Mouse (Mus musculus): Measurements from ENCODE around the gene Aldh1a2. TPM values are rescaled to one million over a fixed set of nuclear protein-coding genes. Genes with fewer than 3 reads are reported as not detected.

The Aldh1a2 gene
- total and polyA plus RNA-seq, 3 experiments: not detected

- TF ChIP-seq TAL1 (conservative IDR thresholded peaks at IDR 0.05; ENCODE audit: low read depth, low read length): no peak
- no peak for TF ChIP-seq POLR2AphosphoS5 (IDR thresholded peaks at IDR 0.05; ENCODE audit: insufficient replicate concordance, low read depth, low read length)
- TF ChIP-seq GATA1 (IDR thresholded peaks at IDR 0.05; ENCODE audit: borderline replicate concordance, low read length): no peak
- TF ChIP-seq CTCF (IDR thresholded peaks at IDR 0.05; ENCODE audit: low read depth, low read length): no peak
- no peak for TF ChIP-seq GATA2 (IDR thresholded peaks at IDR 0.05; ENCODE audit: borderline replicate concordance, low read depth, low read length)
- H3K9me3 ChIP-seq (replicated peaks): no peaks in the 10 kb centered on the region
- H3K27me3 ChIP-seq (ENCODE audit: insufficient read depth, low read length): 0 out of 2 replicates have a peak, but pooled peaks cover 2% of the 10 kb centered on the region
- DNase-seq (ENCODE audit: low spot score): no peak
- no peak overlapping the region for H3K4me3 ChIP-seq (ENCODE audit: low read depth, low read length)
- H3K36me3 ChIP-seq (replicated peaks): no peaks in the 10 kb centered on the region
- H3K4me1 ChIP-seq (ENCODE audit: insufficient read depth, low read depth, low read length): peaks cover 29% of the 10 kb centered on the region
- no peak for ATAC-seq (ENCODE audit: extremely low read depth, insufficient number of reproducible peaks, low FRiP score, poor library complexity, severe bottlenecking)
Measured at GRCm38 (mm10) chr9:71173533-71173932, 42.1 kb upstream of the Aldh1a2 start.

- H3K36me3 ChIP-seq (replicated peaks): no peaks in the 10 kb centered on the region
- peaks cover 31% of the 10 kb centered on the region for H3K4me1 ChIP-seq (ENCODE audit: insufficient read depth, low read depth, low read length)
- H3K9me3 ChIP-seq (replicated peaks): no peaks in the 10 kb centered on the region
- H3K27me3 ChIP-seq (ENCODE audit: insufficient read depth, low read length): 0 out of 2 replicates have a peak, but pooled peaks cover 2% of the 10 kb centered on the region
- TF ChIP-seq POLR2AphosphoS5 (IDR thresholded peaks at IDR 0.05; ENCODE audit: insufficient replicate concordance, low read depth, low read length) (no peak), CTCF (IDR thresholded peaks at IDR 0.05; ENCODE audit: low read depth, low read length) (no peak), GATA1 (IDR thresholded peaks at IDR 0.05; ENCODE audit: borderline replicate concordance, low read length) (no peak), GATA2 (IDR thresholded peaks at IDR 0.05; ENCODE audit: borderline replicate concordance, low read depth, low read length) (no peak), TAL1 (conservative IDR thresholded peaks at IDR 0.05; ENCODE audit: low read depth, low read length) (no peak)
- DNase-seq (ENCODE audit: low spot score) (no peak), ATAC-seq (ENCODE audit: extremely low read depth, insufficient number of reproducible peaks, low FRiP score, poor library complexity, severe bottlenecking) (no peak)
- H3K4me3 ChIP-seq (ENCODE audit: low read depth, low read length): no peak overlapping the region
Measured at GRCm38 (mm10) chr9:71174316-71174975, 41.1 kb upstream of the Aldh1a2 start.

DNA sequence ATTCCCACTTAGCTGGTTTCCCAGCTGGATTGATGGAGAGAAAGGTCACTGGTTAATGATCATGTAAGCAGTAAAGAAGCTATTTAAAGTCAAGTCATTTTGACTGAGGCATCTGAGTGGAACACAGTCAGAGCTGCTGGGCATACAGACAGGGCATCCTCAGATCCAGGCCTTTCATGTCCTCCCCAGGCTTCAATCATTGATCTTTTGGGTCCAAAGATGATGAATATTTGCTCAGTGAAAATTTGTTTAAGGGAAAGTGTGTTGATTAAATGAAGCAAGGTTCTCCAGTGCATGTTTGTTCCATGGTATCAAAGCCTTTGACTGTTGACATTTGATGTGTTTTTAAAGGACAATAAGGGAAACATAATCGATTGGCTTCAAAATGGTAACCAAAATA lies 39.9 kb upstream of the Aldh1a2 start:
- Histone ChIP-seq H3K27me3 (ENCODE audit: insufficient read depth, low read length) (no peaks in the 10 kb centered on the region), H3K9me3 (replicated peaks) (no peaks in the 10 kb centered on the region), H3K4me1 (ENCODE audit: insufficient read depth, low read depth, low read length) (peaks cover 43% of the 10 kb centered on the region), H3K36me3 (replicated peaks) (no peaks in the 10 kb centered on the region), H3K4me3 (ENCODE audit: low read depth, low read length) (no peak overlapping the region)
- ATAC-seq (ENCODE audit: extremely low read depth, insufficient number of reproducible peaks, low FRiP score, poor library complexity, severe bottlenecking): no peak
- no peak for TF ChIP-seq GATA2 (IDR thresholded peaks at IDR 0.05; ENCODE audit: borderline replicate concordance, low read depth, low read length)
- TF ChIP-seq TAL1 (conservative IDR thresholded peaks at IDR 0.05; ENCODE audit: low read depth, low read length): no peak
- no peak for TF ChIP-seq GATA1 (IDR thresholded peaks at IDR 0.05; ENCODE audit: borderline replicate concordance, low read length)
- no peak for TF ChIP-seq POLR2AphosphoS5 (IDR thresholded peaks at IDR 0.05; ENCODE audit: insufficient replicate concordance, low read depth, low read length)
- no peak for TF ChIP-seq CTCF (IDR thresholded peaks at IDR 0.05; ENCODE audit: low read depth, low read length)
- DNase-seq (ENCODE audit: low spot score): no peak

- peak; percentile 45 for ATAC-seq (ENCODE audit: extremely low read depth, insufficient number of reproducible peaks, low FRiP score, poor library complexity, severe bottlenecking)
- no peaks in the 10 kb centered on the region for H3K9me3 ChIP-seq (replicated peaks)
- DNase-seq (ENCODE audit: low spot score): no peak
- 0 out of 2 replicates have a peak, but pooled peaks have one; percentile 22 for TF ChIP-seq TAL1 (conservative IDR thresholded peaks at IDR 0.05; ENCODE audit: low read depth, low read length)
- no peak for TF ChIP-seq GATA2 (IDR thresholded peaks at IDR 0.05; ENCODE audit: borderline replicate concordance, low read depth, low read length)
- no peaks in the 10 kb centered on the region for H3K27me3 ChIP-seq (ENCODE audit: insufficient read depth, low read length)
- peaks cover 41% of the 10 kb centered on the region for H3K4me1 ChIP-seq (ENCODE audit: insufficient read depth, low read depth, low read length)
- no peak overlapping the region for H3K4me3 ChIP-seq (ENCODE audit: low read depth, low read length)
- no peaks in the 10 kb centered on the region for H3K36me3 ChIP-seq (replicated peaks)
Measured at GRCm38 (mm10) chr9:71179276-71179896, 36.2 kb upstream of the Aldh1a2 start.

DNA sequence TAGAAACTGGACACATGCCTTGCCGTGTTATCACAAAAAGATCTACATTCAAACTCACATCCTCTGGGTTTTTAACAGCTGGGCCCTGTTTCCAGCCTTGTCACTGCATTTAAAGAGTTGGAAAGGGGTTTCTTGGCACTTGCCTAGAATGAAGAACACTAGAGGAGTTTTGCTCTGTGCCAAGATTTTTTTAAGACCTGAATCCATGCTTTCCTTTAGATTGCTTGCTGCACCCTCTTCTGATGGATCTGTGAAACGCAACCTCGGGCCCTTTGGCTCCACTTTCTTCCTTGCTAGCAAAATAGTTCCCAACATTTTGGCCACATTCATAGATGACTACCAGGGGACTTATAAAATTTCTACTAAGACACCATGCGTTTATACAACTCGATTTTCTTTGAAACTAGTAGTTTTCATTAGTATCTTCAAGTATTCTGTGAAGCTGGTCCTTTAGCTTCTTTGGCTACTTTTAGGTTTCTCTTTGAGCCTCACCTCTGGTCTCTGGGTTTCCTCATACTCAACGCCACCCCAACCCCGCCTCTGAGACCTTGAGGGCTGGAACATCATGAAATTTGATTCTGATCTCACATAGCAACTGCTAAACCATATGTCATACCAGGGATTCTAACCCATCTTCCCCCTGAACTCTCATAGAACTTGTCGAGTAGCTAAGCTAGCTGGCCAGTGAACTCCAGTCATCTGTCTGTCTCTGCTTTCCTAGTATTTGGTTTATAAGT lies 35.5 kb upstream of the Aldh1a2 start:
- ATAC-seq (ENCODE audit: extremely low read depth, insufficient number of reproducible peaks, low FRiP score, poor library complexity, severe bottlenecking) (no peak), DNase-seq (ENCODE audit: low spot score) (no peak)
- Histone ChIP-seq H3K4me1 (ENCODE audit: insufficient read depth, low read depth, low read length) (peaks cover 37% of the 10 kb centered on the region), H3K27me3 (ENCODE audit: insufficient read depth, low read length) (no peaks in the 10 kb centered on the region), H3K9me3 (replicated peaks) (no peaks in the 10 kb centered on the region), H3K4me3 (ENCODE audit: low read depth, low read length) (no peak overlapping the region), H3K36me3 (replicated peaks) (no peaks in the 10 kb centered on the region)
- TF ChIP-seq GATA1 (IDR thresholded peaks at IDR 0.05; ENCODE audit: borderline replicate concordance, low read length) (no peak), CTCF (IDR thresholded peaks at IDR 0.05; ENCODE audit: low read depth, low read length) (no peak), POLR2AphosphoS5 (IDR thresholded peaks at IDR 0.05; ENCODE audit: insufficient replicate concordance, low read depth, low read length) (no peak), GATA2 (IDR thresholded peaks at IDR 0.05; ENCODE audit: borderline replicate concordance, low read depth, low read length) (no peak), TAL1 (conservative IDR thresholded peaks at IDR 0.05; ENCODE audit: low read depth, low read length) (no peak)

DNA sequence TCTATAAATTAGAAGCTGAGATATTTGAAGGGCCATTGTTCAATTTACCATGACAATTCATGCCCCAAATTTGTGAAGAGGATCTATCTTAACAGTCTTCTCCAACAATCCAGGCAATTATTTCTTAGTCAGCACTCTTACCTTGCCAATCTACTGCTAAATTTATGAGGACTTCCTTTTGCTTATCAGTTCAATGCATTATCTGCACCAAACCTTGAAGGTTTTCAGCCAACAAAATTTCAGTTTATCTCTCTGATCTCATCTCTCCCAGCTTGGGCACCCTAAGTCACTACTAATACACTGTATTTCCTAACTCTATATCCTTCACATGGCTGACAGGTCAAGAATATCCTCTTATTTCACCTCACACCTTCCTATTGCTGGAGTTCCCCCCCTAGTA lies 30.3 kb upstream of the Aldh1a2 start:
- DNase-seq (ENCODE audit: low spot score) (no peak), ATAC-seq (ENCODE audit: extremely low read depth, insufficient number of reproducible peaks, low FRiP score, poor library complexity, severe bottlenecking) (peak; percentile 25; the same call in 1 of the 2 replicates)
- no peak overlapping the region for H3K4me3 ChIP-seq (ENCODE audit: low read depth, low read length)
- no peak for TF ChIP-seq GATA1 (IDR thresholded peaks at IDR 0.05; ENCODE audit: borderline replicate concordance, low read length)
- no peak for TF ChIP-seq TAL1 (conservative IDR thresholded peaks at IDR 0.05; ENCODE audit: low read depth, low read length)
- no peak for TF ChIP-seq GATA2 (IDR thresholded peaks at IDR 0.05; ENCODE audit: borderline replicate concordance, low read depth, low read length)
- TF ChIP-seq CTCF (IDR thresholded peaks at IDR 0.05; ENCODE audit: low read depth, low read length): no peak
- no peak for TF ChIP-seq POLR2AphosphoS5 (IDR thresholded peaks at IDR 0.05; ENCODE audit: insufficient replicate concordance, low read depth, low read length)
- H3K9me3 ChIP-seq (replicated peaks): no peaks in the 10 kb centered on the region
- H3K4me1 ChIP-seq (ENCODE audit: insufficient read depth, low read depth, low read length): peaks cover 43% of the 10 kb centered on the region
- H3K27me3 ChIP-seq (ENCODE audit: insufficient read depth, low read length): no peaks in the 10 kb centered on the region
- H3K36me3 ChIP-seq (replicated peaks): no peaks in the 10 kb centered on the region

Data from G1E (cell line).